Mouse (Mus musculus): ENCODE measurements around the gene Cdc14b.

- TF ChIP-seq CTCF (conservative IDR thresholded peaks at IDR 0.05; ENCODE audit: low read length) (no peak), NANOG (IDR thresholded peaks at IDR 0.05; ENCODE audit: borderline replicate concordance, low read length) (no peak)
These were observed 88.0 kb downstream of the Cdc14b start for GRCm38 (mm10) chr13:64187065-64187464.
